Mouse (Mus musculus) ovary, postnatal 36 days (tissue): ENCODE measurements around the gene Tmem198.

ENCODE experiments used
- DNase-seq: peaks from one replicate; pipeline ENCODE4 v3.0.0; 2022; ENCODE audit warnings: low spot score, mixed read lengths

Tmem198 gene

GRCm38 (mm10) chr1:75478916-75479634 lies at the start of gene Tmem198, which contains the start of gene Chpf:
Gene Tmem198 (plus strand): TSS chr1:75479532.
Gene Chpf (minus strand): TSS chr1:75479307.
- peak; percentile 98 for DNase-seq

- DNase-seq = peak; percentile 78
Observed at GRCm38 (mm10) chr1:75435475-75436328, 43.6 kb upstream of the Tmem198 start, which contains the start of gene Gmppa. Gene Gmppa (plus strand): TSS chr1:75435930.

GRCm38 (mm10) chr1:75438782-75439181 lies 40.5 kb upstream of the Tmem198 start:
- DNase-seq = no peak

- no peak for DNase-seq
Observed at GRCm38 (mm10) chr1:75440661-75441060, 38.7 kb upstream of the Tmem198 start.

- DNase-seq = no peak
Observed at GRCm38 (mm10) chr1:75441471-75441996, 37.8 kb upstream of the Tmem198 start.

- no peak for DNase-seq
Observed at GRCm38 (mm10) chr1:75442171-75442570, 37.2 kb upstream of the Tmem198 start.

GRCm38 (mm10) chr1:75442811-75443210 lies 36.5 kb upstream of the Tmem198 start:
- DNase-seq = no peak

- DNase-seq = no peak
Observed at GRCm38 (mm10) chr1:75443247-75444024, 35.9 kb upstream of the Tmem198 start.

- no peak for DNase-seq
Observed at GRCm38 (mm10) chr1:75444208-75444607, 35.1 kb upstream of the Tmem198 start.

GRCm38 (mm10) chr1:75445141-75445701 lies 34.1 kb upstream of the Tmem198 start:
- no peak for DNase-seq

- DNase-seq = peak; percentile 75
Observed at GRCm38 (mm10) chr1:75445751-75446611, 33.4 kb upstream of the Tmem198 start.

- DNase-seq = no peak
Observed at GRCm38 (mm10) chr1:75446656-75447055, 32.7 kb upstream of the Tmem198 start.

GRCm38 (mm10) chr1:75447265-75448051 lies 31.9 kb upstream of the Tmem198 start:
- no peak for DNase-seq

- DNase-seq = no peak
Observed at GRCm38 (mm10) chr1:75448052-75448431, 31.3 kb upstream of the Tmem198 start.

GRCm38 (mm10) chr1:75448937-75449336 lies 30.4 kb upstream of the Tmem198 start:
- DNase-seq = no peak

- DNase-seq = no peak
Observed at GRCm38 (mm10) chr1:75449377-75450135, 29.8 kb upstream of the Tmem198 start.

- DNase-seq = no peak
Observed at GRCm38 (mm10) chr1:75450314-75451005, 28.9 kb upstream of the Tmem198 start, which contains the start of gene Asic4. Gene Asic4 (plus strand): TSS chr1:75450436.

- DNase-seq = no peak
Observed at GRCm38 (mm10) chr1:75451900-75452299, 27.4 kb upstream of the Tmem198 start.
